Mouse (Mus musculus) pancreas, adult 10 weeks (tissue): ENCODE results near the gene Glrx3. TPM values are rescaled to one million over a fixed set of nuclear protein-coding genes. Genes with fewer than 3 reads are reported as not detected.

Experiments used
- polyA plus RNA-seq: library from polyadenylated mRNA; stranded (reverse); fragments of 350-450 nt; fragmentation: Illumina TruSeq; extraction: RNeasy Lipid Tissue Mini Kit (QIAGEN cat#74804); gene quantifications from one replicate; pipeline ENCODE4 v1.2.3, GENCODE M21; 2015; ENCODE audit warnings: low read depth, low replicate concordance; ENCODE audit not compliant: insufficient read depth

Glrx3 gene
- polyA plus RNA-seq = 28.2 TPM

DNA sequence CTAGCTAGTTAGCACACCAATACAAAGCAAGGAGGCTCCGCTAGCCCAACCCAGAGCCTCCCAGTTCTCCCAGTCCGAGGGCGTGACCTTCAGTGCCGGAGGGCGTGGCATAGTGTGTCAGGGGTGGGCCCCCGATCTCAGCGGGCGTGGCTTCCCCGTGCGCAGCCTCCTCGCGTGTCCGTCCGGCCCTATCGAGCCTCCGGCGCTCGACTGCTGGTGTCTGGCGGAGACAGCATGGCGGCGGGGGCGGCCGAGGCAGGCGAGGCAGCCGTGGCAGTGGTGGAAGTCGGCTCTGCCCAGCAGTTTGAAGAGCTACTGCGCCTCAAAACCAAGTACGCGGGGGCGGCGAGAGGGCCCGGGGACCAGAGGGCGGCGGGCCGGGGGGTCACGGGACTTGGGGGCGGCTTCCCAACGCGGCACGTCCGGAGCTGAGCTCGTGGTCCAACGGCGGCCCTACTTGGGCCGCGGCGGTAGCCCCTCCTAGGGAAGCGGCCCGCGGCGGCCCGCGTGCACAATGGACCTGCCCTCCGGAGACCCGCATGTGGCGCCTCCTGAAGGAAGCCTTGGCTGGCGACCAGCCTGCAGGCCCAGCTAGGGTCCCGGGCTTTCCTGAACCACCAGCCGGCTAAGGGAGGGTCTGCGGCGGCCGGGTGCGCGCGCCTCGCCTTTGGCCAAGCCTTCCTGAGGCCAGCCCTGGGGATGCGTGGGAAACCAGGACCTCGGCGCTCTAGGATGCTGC lies at the start of gene Glrx3:
Glrx3 (plus strand) TSS at position 175 of the 739 bp plus-strand sequence.

DNA sequence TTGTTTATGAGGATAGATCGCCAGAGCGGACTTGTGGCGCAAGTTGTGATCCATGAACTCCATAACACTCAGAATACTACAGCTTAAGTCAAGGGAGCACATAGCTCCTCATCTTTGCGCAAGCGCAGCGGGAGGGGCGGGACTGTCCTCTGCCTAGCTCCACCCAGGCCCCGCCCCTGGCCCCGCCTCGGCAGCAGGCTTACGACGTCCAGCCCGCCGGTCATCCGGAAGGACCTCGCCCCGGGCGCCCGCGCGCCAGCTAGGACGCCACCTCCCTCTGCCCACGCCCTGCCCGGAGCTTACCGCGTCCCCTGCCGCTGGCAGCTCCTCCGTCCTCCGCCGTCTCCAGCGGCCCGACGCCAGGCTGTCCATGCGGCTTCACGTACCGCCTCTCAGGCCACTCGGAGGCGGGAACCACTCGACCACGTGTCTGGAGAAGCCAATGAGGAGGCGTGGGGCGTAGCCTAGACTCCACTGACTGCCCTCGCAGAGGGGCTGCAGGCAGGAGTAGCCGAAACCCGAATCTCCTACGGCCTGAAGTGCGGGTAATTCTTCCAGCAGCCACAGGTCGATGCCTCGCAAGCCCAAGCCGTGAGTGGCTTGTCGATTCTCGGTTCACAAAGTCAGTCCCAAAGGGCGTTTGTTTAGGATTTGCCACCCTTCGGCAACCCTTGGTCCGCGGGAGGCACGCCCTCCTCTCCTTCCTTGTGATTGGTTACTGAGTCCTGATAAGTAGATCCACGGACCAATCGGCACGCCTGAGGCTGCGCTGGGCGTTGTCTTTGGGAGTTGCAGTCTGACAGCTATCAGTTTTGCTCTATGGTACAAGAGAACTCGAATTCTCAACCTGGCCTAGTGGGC lies 26.8 kb upstream of the Glrx3 start, which contains the start of gene 9430038I01Rik:
9430038I01Rik (minus strand) TSS at position 426 of the 861 bp plus-strand sequence.

Other genes starting within 250 kb of the Glrx3 start
- gene Ebf3, start 123.2 kb upstream of the Glrx3 start, polyA plus RNA-seq = 2.3 TPM
- gene 9430038I01Rik, start 26.9 kb upstream of the Glrx3 start, polyA plus RNA-seq = 2.1 TPM